Mouse (Mus musculus) thymus, postnatal 14 days (tissue): ENCODE results near the gene Phc2.
"Not testable (repeated sequence)": the region's sequence is repeated elsewhere in the genome, so short reads cannot be mapped to it uniquely, and the experiment has no call there.

Experiments
- DNase-seq: peaks from one replicate; pipeline ENCODE4 v3.0.0; 2021

Gene Phc2

DNA sequence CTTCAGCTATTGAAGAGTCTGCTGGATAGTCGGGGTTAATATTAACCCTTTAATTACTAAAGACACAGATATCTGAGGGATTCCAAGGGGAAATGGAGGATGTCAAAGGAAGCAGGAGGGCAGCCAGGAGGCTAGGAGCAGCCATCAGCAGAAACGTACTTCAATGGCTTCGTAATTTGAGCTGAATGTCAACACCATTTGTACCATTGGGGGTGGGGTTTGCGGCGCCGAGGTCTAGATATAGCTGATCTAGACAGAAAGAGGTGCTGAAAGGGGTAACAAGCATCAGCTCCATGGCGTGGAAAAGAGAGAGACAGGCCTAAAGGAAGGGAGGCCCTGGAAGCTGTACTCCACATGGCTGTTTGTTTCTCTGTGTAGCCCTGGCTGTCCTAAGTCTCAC is 7.7 kb upstream of the Phc2 start:
- no peak for DNase-seq

GRCm38 (mm10) chr4:128648567-128649255 is 5.8 kb upstream of the Phc2 start:
- no peak for DNase-seq

- DNase-seq: no peak
These were observed 3.0 kb upstream of the Phc2 start for GRCm38 (mm10) chr4:128651530-128651929.

DNA sequence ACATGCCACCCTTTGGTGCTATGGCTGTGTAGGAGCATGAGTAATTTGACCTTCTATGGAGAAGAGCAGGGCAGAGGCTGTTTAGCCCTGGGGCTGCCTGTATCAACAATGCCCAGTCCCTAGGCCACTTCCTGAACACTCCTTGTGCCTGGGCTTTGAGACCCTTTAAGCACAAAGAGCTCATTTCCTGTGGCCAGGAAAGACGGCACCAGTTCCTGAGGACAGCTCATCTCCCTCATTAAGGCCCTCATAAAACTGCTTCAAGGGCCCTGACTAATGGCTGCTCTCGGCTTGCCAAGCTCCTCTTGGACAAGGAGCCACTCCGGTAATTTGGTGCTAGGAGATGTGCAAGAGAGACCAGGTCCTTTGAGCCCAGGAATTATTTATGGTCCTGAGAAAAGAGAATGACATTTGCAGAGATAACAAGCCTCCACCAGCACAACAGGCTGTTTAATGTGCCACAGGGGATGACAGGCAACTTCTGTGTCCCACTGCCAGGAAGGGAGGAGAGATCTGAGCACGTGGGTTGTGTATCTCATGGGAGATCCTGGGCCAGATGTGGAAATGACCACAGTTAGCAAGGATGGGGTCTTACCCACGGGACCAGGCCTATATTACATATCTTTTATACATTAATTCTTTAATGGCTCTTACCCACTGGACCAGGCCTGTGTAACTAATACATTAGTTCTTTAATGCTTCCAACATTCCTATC is 1.8 kb upstream of the Phc2 start:
- DNase-seq: no peak

- peak; percentile 10 for DNase-seq
These were observed 944 bp downstream of the Phc2 start for GRCm38 (mm10) chr4:128655446-128655845.

- no peak for DNase-seq
These were observed 5.7 kb downstream of the Phc2 start for GRCm38 (mm10) chr4:128660196-128660595.

- DNase-seq: no peak
These were observed 6.6 kb downstream of the Phc2 start for GRCm38 (mm10) chr4:128661063-128661462.

DNA sequence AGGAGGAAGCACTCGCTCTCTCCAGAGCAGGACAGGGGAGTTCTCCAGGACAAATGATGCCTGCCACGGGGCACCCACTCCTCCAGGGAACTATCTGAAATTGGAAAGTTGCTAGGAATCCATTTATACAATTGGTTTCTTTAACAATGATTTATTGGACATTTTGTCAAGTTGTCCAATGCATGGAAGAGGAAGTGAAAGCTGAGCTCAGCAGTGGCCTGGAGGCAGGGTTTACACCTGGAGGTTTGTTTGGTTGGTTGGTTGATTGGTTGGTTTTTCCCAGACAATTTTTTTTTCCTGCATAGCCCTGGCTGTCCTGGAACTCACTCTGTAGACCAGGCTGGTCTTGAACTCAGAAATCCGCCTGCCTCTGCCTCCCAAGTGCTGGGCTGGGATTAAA is 9.5 kb downstream of the Phc2 start:
- no peak for DNase-seq

- not testable (repeated sequence) for DNase-seq
These were observed 11.9 kb downstream of the Phc2 start for GRCm38 (mm10) chr4:128666362-128666761.

- DNase-seq: not testable (repeated sequence)
These were observed 12.7 kb downstream of the Phc2 start for GRCm38 (mm10) chr4:128667195-128667594.

DNA sequence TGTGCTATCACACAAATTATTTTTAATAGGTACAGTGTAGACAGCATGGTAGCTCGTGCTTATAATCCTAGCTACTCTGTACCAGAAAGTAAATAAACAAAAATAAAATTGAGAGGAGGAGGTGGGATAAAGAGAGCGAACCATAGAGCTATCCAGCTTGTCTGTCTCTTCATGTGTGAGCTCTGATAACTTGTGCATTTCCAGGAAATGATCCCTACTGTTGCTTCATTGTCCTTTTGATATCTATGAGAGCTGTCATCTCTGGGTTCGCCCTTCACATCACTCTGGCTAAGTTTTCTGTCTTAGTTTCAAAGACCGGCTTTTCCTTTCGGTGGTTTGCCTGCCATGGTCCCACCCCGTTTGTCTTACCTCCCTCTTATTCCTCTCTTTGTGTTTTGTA is 14.7 kb downstream of the Phc2 start:
- DNase-seq: no peak

DNA sequence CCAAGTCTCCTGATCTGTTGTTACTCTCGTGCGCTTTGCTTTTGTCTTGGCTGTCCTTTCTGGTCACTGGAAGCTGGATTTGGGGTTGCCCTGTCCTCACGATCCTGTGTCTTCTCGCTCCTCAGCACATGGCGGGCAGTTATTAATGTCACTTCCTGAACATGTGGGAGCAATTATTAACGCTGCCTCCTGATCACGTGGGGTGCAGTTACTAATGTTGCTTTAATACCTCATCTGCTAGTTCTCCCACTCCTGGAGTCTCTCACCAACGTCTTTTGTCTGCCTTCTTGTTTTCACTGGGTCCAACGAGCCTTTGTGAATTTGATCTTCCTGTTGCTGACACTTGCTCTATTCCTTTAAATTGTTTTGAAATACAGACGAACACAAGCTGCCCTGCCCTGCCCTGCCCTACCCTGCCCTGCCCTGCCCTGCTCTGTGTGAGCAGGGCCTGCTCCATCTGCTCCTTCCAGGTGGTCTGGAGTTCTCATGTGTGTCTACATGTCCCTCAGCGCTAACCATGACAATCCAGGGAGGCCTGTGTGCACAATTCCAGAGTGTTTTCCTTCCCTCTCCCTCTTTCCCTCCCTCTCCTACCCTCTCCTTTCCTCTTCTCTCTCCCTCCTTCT is 16.2 kb downstream of the Phc2 start:
- DNase-seq: no peak

DNA sequence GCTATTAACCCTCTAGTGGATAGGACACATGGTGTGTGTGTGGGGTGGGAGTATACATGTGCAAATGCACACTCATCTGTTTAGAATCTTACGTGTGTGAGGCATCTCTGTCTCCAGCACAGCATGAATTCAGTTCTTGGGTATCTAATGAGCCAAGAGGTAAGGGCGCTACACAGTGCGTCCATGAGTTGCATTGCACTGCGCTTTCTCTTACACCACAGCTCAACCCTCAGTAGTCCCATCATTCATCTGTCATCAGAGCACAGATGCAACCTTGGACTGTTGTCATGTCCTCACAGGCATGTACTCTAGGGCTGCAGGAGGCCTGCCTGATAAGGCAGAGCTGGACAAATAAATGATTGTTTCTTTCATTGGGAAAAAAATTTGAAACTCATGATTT is 18.0 kb downstream of the Phc2 start:
- no peak for DNase-seq

DNA sequence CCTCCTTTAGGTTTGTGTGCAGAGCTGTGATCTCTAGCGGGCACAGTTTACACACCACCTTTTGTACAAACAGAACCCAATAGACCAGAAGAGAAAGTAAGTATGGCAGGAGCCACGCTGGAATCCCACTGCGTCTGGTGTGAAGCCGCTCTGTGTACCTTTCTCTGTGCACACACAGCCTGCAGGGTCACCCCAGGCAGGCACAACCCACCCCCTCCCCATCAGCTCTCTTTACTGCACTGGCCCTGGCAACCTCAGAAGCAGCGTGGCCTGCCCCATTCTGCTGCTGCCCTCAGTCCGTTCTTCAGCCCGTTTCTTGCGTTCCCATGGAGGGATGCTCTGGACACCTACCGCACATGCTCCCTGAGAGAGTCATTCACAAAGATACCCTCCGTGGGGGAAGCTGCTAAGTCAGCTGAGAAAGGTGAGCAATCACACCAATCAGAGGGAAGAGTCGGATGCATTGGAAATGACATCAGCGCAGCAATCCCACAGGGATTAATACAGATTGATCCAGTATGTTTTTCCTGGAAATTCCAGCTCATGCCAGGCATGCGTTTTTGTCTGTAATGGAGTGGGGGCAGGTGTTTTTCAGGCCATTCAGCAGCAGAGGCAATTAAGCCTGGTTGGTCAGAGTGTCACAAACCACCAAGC is 24.2 kb downstream of the Phc2 start:
- no peak for DNase-seq

DNA sequence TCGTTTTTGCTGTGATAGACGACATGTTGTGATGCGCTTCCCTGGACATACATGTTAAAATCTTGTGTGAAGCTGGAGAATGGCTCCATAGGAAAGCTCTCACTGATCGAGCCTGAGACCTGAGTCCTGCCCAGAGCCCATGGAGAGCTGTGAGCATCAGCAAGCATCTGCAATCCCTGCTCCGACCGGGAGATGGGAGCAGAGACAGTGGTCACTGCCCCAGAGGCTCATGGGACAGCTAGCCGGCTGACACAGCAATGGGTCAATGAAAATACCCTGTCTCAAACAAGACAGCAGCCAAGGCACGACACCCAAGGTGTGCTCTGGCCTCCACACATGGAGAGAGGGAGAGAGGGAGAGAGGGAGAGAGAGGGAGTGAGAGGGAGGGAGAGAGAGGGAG is 26.6 kb downstream of the Phc2 start:
- DNase-seq: no peak

GRCm38 (mm10) chr4:128682281-128682680 is 27.8 kb downstream of the Phc2 start:
- DNase-seq: no peak

DNA sequence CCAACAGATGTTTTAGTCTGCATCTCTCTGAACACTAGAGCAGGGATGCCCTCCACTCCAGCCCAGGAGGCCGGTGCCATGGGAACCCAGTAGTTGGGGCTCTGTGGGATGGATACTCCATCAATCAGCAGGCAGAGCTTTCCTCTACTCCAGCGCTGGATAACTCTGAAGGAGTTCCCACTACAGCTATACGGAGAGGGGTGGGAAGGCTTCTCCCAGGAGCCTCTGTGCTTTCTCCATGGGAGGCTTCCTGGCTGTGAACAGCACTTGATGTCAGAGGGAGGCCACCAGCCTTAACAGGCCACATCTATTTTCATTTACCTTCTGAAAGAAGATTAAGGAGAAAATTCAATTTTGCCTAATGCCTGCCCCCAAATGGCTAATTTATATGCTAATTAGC is 29.2 kb downstream of the Phc2 start:
- no peak for DNase-seq

DNA sequence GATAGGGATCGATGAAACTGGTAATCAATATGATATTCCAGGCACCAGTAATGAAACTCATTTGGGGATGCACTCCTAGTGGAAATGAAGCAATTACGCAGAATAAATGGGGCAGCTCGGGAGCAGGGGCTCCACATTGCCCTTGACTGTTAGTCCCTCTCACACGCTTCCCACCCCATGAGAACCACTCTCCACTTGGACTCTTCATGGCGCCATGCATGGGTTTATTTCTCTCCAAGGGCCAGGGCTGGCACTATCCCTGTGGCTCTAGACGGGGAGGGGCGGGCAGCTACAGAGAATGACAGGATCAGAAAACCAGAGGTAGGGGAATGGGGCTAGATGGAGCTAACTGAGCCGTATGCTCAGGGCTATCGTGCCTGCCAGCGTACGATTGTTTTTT is 29.6 kb downstream of the Phc2 start:
- DNase-seq: no peak

DNA sequence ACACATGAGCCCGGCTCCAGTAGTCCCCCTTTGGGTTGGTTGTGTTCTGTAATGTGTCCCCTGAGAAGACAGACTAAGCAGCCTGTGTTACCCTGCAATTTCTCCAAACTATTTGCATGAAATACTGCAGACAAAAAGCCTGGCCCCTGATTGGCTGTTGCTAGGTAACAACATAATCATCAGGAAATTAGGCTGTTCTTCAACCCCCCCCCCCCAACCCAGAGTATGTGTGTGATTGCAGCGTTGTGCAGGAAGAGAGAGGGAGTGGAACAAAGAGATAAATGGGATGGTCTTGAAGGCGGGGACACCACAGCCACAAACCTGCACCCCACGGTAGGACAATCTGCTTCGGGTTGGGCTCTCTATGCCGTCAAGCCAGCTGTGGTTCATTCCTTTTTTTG is 34.0 kb downstream of the Phc2 start:
- no peak for DNase-seq

- peak; percentile 42 for DNase-seq
These were observed 34.5 kb downstream of the Phc2 start for GRCm38 (mm10) chr4:128688976-128689375.

DNA sequence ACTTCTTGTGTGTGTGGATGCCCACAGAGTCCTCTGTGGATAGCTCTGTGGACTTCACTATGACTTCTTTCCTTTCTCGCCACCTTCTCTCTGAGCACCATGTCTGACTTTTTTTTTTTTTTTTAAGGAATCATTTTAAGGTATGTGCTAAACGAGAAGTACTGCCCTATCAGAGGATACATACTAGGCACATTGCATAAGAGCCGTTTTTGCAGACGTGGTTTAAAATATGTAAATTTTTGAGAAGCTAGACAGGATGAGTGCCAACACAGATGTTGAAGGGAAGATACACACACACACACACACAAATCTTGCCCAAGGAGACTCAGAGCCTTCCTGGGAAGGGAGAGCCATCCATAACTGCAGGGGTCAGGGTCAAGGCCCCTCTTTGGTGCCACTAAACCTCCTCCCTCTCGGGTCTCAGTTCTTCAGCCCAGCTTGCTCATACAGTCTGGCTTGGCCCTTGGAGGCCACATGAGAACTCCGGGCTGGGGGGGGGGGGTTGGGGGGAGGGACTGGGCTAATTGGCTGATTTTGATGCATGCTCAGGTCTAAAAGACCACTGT is 35.3 kb downstream of the Phc2 start:
- no peak for DNase-seq

DNA sequence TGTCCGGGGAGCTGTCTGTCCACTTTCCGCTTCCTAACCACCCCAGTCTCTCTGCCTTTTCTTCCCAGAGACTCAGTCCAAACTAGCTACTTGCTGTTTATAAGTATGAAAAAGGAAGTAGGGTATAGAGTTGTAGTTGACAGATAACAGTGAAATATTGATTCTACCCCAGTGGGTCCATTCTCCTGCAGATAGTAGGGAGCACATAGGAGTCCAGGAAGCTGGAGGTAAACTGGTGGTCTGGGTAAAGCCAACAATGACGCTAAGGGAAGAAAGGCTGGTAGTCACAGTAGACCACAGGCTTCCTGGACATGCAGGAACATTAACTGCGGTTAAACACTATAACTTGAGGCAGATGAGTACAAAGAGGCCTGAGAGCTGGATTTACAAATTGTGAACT is 36.7 kb downstream of the Phc2 start:
- no peak for DNase-seq

DNA sequence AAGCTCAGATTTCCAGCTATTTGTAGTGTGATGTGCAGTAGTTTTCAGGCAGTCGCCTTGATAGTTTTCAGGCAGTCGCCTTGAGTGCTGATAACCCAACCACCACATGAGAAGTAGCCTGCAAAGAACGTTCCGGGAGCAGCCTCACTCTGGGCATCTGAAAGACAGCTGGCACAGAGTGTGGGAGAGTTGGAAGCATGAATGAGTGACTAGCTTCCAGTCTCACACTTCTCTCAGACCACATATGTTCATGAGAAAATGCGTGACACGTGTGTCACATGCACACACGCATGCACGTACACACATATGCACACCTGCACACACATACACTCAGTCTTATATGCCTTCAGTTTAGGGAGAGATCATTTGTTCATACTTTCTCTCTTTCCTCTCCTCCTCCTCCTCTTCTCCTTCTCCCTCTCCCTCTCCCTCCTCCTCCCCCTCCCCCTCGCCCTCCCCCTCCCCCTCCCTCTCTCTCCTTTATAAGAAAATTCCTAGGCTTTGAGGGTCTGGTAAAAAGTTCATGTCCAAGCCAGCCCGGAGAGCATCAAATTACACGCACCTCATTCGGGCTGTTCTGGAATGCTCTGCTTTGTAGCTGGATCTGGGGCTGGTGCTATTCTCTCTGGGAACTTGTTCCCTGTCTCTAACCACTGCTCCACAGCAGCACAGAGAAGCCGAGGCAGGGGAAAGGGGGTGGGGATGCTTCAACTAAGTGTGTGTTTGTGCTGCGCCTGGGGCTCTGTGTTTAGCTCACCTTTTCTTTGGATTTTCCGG is 37.8 kb downstream of the Phc2 start:
- DNase-seq: no peak
